Mouse (Mus musculus): ENCODE data around the gene Rxrg.
A peak's percentile ranks its signal among the peaks of the same experiment; 100 is the strongest.

- TF ChIP-seq CTCF (conservative IDR thresholded peaks at IDR 0.05; ENCODE audit: low read length) = peak; percentile 87
- no peak for TF ChIP-seq NANOG (IDR thresholded peaks at IDR 0.05; ENCODE audit: borderline replicate concordance, low read length)
Observed at GRCm38 (mm10) chr1:167638053-167638452, 39.9 kb downstream of the Rxrg start.
